9 mouse cellular contexts compared by ENCODE assay signal in genomic region chrX:53270063-53270432, GRCm38 (mm10). TPM values are rescaled to one million over a fixed set of nuclear protein-coding genes. Genes with fewer than 3 reads are reported as not detected.
DNase-seq lines count a peak whose midpoint lies in the region; ATAC-seq and TF ChIP-seq lines count a peak whose summit lies in the region.
"Had no signal": no experiment of that assay in that cellular context is flagged by ENCODE, and none has a peak within 500 bp of the region (broad histone marks: within the 10 kb centered on the region; RNA-seq: fewer than 3 reads in every experiment).

No protein-coding gene starts in this region.

- H3K27ac ChIP-seq in heart, embryonic 14.5 days (replicated peaks in 1 of 2; ENCODE audit: control insufficient read depth in 1 of 2, insufficient read depth in 1 of 2, low read depth in 2 of 2, low read length in 2 of 2), result peak overlapping the region; percentile 14 to 75; a peak in 2 of 4 replicates
- no peak overlapping the region for H3K27ac ChIP-seq in bone marrow, adult 2 months (ENCODE audit: control insufficient read depth, insufficient read depth, low read depth, low read length, poor library complexity)
- no peak overlapping the region for H3K27ac ChIP-seq in hindbrain, embryonic 11.5 days (ENCODE audit: low read depth, low read length)

- H3K27me3 ChIP-seq in heart, embryonic 14.5 days (ENCODE audit: control insufficient read depth, insufficient read depth, low read length), result no peaks in the 10 kb centered on the region
- H3K27me3 ChIP-seq in hindbrain, embryonic 11.5 days (ENCODE audit: control insufficient read depth, insufficient read depth, low read length), result no peaks in the 10 kb centered on the region

- no peak for TF ChIP-seq CTCF in bone marrow, adult 2 months (IDR thresholded peaks at IDR 0.05; ENCODE audit: control insufficient read depth, insufficient read depth, low read length)

- H3K4me3 ChIP-seq in heart, embryonic 14.5 days (ENCODE audit: control insufficient read depth in 1 of 2, insufficient read depth in 1 of 2, low read depth in 1 of 2, low read length in 2 of 2), result peak overlapping the region; percentile 9 to 58; a peak in 3 of 4 replicates
- peak overlapping the region; percentile 38 for H3K4me3 ChIP-seq in bone marrow, adult 2 months (replicated peaks; ENCODE audit: control insufficient read depth, low read depth, low read length)
- H3K4me3 ChIP-seq in hindbrain, embryonic 11.5 days (ENCODE audit: low read depth, low read length), result peak overlapping the region; percentile 52

- peaks cover 0 to 7% of the 10 kb centered on the region in 2 experiments; a peak in 2 of 4 replicates for H3K4me1 ChIP-seq in heart, embryonic 14.5 days (ENCODE audit: control insufficient read depth in 2 of 2, insufficient read depth in 2 of 2, low read length in 2 of 2)
- no peaks in the 10 kb centered on the region for H3K4me1 ChIP-seq in bone marrow, adult 2 months (ENCODE audit: control insufficient read depth, insufficient read depth, low read length)
- no peaks in the 10 kb centered on the region for H3K4me1 ChIP-seq in hindbrain, embryonic 11.5 days (replicated peaks; ENCODE audit: control insufficient read depth, insufficient read depth, low read length)

- peak overlapping the region; percentile 79 for H3K4me2 ChIP-seq in heart, embryonic 14.5 days (ENCODE audit: low read length)
- peak overlapping the region; percentile 19; the same call in 1 of the 2 replicates for H3K4me2 ChIP-seq in hindbrain, embryonic 11.5 days (replicated peaks; ENCODE audit: low read depth, low read length)

- intact Hi-C loops in left cerebral cortex, postnatal 10 days (cut with DNase I), result no loop called here
- intact Hi-C loops in gastrocnemius, postnatal 36 days (cut with DNase I), result loop anchor here (10.0 kb wide), 1 partner anchor 55 kb away; no protein-coding TSS in a partner anchor

- H3K9ac ChIP-seq in heart, embryonic 14.5 days (ENCODE audit: low read length), result peak overlapping the region; percentile 38
- no peak overlapping the region for H3K9ac ChIP-seq in hindbrain, embryonic 11.5 days (ENCODE audit: low read depth, low read length)

- no peak for ATAC-seq in heart, embryonic 14.5 days (ENCODE audit: insufficient number of reproducible peaks, insufficient read depth, low FRiP score, low read depth)
- ATAC-seq in hindbrain, embryonic 11.5 days (ENCODE audit: low FRiP score), result peak; percentile 49; the same call in 1 of the 2 replicates
- ATAC-seq in megakaryocyte progenitor cell, adult 5-6 weeks (replicated peaks; ENCODE audit: poor library complexity), result peak; percentile 3

- DNase-seq in heart, postnatal 4 days, result no peak
- no peak for DNase-seq in hindbrain, embryonic 11.5 days (ENCODE audit: low spot score)
- DNase-seq in left cerebral cortex, postnatal 10 days (ENCODE audit: extremely low spot score in 1 of 2, low spot score in 2 of 2), result no peak
- no peak for DNase-seq in gastrocnemius, postnatal 36 days
- no peak for DNase-seq in frontal cortex, postnatal 36 days (ENCODE audit: low spot score in 2 of 2)

- TF ChIP-seq POLR2A in bone marrow, adult 2 months (IDR thresholded peaks at IDR 0.05; ENCODE audit: borderline replicate concordance, control insufficient read depth, low read depth, low read length), result no peak

- no peaks in the 10 kb centered on the region for H3K36me3 ChIP-seq in heart, embryonic 14.5 days (ENCODE audit: control insufficient read depth, insufficient read depth, low read length)
- H3K36me3 ChIP-seq in hindbrain, embryonic 11.5 days (ENCODE audit: control insufficient read depth, insufficient read depth, low read length), result no peaks in the 10 kb centered on the region

- no peaks in the 10 kb centered on the region for H3K9me3 ChIP-seq in heart, embryonic 14.5 days (ENCODE audit: control insufficient read depth, low read length)
- H3K9me3 ChIP-seq in hindbrain, embryonic 11.5 days (ENCODE audit: control insufficient read depth, low read length), result no peaks in the 10 kb centered on the region

- 21% methylated on average over 10 of the region's 10 CpGs for WGBS in heart, embryonic 14.5 days
- WGBS in bone marrow, adult 2 months, result 20% methylated on average over 10 of the region's 10 CpGs
- 21% methylated on average over 10 of the region's 10 CpGs for WGBS in hindbrain, embryonic 11.5 days

RNA-seq across cellular contexts. Expression of gene Fam122b, which starts 0.4 kb away (rescaled TPM):
- polyA plus RNA-seq in heart, embryonic 14.5 days (2014; fragmentation: Nextera tagmentation; extraction: Ambion mirVana), result 28.3 TPM in 2 replicates
- total RNA-seq in heart, postnatal 4 days (2021), result 10 to 100 TPM; 16.6 to 17.3 TPM
- polyA plus RNA-seq in bone marrow, adult 2 months (2011; ENCODE audit: insufficient read depth, insufficient read length, low replicate concordance, missing spikeins), result 3.2 and 4.7 TPM in 2 replicates
- 7.9 and 8.0 TPM in 2 replicates for polyA plus RNA-seq in hindbrain, embryonic 11.5 days (2014; fragmentation: Nextera tagmentation; extraction: Ambion mirVana)
- 21.7 and 28.2 TPM in 2 replicates for total RNA-seq in megakaryocyte progenitor cell, adult 5-6 weeks (2015)
- total RNA-seq in megakaryocyte progenitor cell, adult 5-6 weeks (2017), result 5.0 and 6.5 TPM in 2 replicates
- 1 to 10 TPM; 3.2 to 3.4 TPM for total RNA-seq in left cerebral cortex, postnatal 10 days (2021)
- 1 to 10 TPM; 1.2 to 1.7 TPM for total RNA-seq in gastrocnemius, postnatal 36 days (2021)

RNA-seq across cellular contexts. Expression of gene Fam122c, which starts 3.2 kb away (rescaled TPM):
- polyA plus RNA-seq in heart, embryonic 14.5 days (2014; fragmentation: Nextera tagmentation; extraction: Ambion mirVana), result not detected in 2 replicates
- not detected for total RNA-seq in heart, postnatal 4 days (2021)
- not detected in 2 replicates for polyA plus RNA-seq in bone marrow, adult 2 months (2011; ENCODE audit: insufficient read depth, insufficient read length, low replicate concordance, missing spikeins)
- not detected in 2 replicates for polyA plus RNA-seq in hindbrain, embryonic 11.5 days (2014; fragmentation: Nextera tagmentation; extraction: Ambion mirVana)
- total RNA-seq in megakaryocyte progenitor cell, adult 5-6 weeks (2015), result not detected in 2 replicates
- not detected in 2 replicates for total RNA-seq in megakaryocyte progenitor cell, adult 5-6 weeks (2017)
- not detected for total RNA-seq in left cerebral cortex, postnatal 10 days (2021)
- total RNA-seq in gastrocnemius, postnatal 36 days (2021), result not detected
- polyA plus RNA-seq: Patski had no signal

RNA-seq across cellular contexts. Expression of gene Plac1, which starts 30.1 kb away (rescaled TPM):
- polyA plus RNA-seq in heart, embryonic 14.5 days (2014; fragmentation: Nextera tagmentation; extraction: Ambion mirVana), result 8.1 and 8.4 TPM in 2 replicates
- total RNA-seq in heart, postnatal 4 days (2021), result 1 to 10 TPM in 1 of 2 experiments, under 1 TPM in 1; 0.69 to 1.0 TPM
- polyA plus RNA-seq in bone marrow, adult 2 months (2011; ENCODE audit: insufficient read depth, insufficient read length, low replicate concordance, missing spikeins), result not detected in 2 replicates
- polyA plus RNA-seq in hindbrain, embryonic 11.5 days (2014; fragmentation: Nextera tagmentation; extraction: Ambion mirVana), result 1.4 and 2.6 TPM in 2 replicates
- not detected in 2 replicates for total RNA-seq in megakaryocyte progenitor cell, adult 5-6 weeks (2015)
- not detected in 2 replicates for total RNA-seq in megakaryocyte progenitor cell, adult 5-6 weeks (2017)
- not detected for total RNA-seq in left cerebral cortex, postnatal 10 days (2021)
- total RNA-seq in gastrocnemius, postnatal 36 days (2021), result not detected

Comparison
In these comparisons a context has a peak if more than half of its experiments do, and no peak if none do; other contexts are left out.
1. H3K27ac ChIP-seq: peak in heart, embryonic 14.5 days (2 of 2); none in bone marrow, adult 2 months (single experiment) and hindbrain, embryonic 11.5 days (single experiment).
2. Peak in every context shown above with its lines, with median percentiles within 50 percentile points of each other: H3K4me3 ChIP-seq.